Mouse (Mus musculus): Measurements from ENCODE around the gene Nceh1. TPM values are rescaled to one million over a fixed set of nuclear protein-coding genes. Genes with fewer than 3 reads are reported as not detected.

Gene Nceh1
- polyA plus RNA-seq, 1 experiment from 2014 or later = 21.3 TPM

DNA sequence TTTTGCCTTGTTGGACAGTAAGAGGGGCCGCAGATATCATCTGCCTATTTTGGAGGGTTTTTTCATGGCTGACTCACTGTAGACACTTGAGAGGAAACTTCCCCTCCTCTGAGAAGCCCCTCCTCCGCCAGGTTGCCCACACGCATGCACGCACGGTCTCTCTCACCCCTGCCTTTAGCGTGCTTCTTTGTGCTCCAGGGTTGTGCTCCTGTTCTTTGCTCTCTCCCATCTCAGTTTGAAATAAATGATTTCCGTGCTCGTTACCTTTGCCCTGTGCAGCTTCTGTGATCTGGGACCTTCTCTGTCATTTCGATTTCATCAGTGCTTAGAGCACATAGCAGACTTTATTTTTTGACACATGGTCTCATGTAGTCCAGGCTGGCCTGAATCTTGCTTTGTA lies 66.3 kb downstream of the Nceh1 start:
- Histone ChIP-seq H3K36me3 (ENCODE audit: control insufficient read depth, insufficient read depth, low read length) (peaks cover 5% of the 10 kb centered on the region; the same call in 1 of the 2 replicates), H3K9ac (ENCODE audit: low read length) (no peak overlapping the region), H3K9me3 (ENCODE audit: control insufficient read depth, low read length) (no peaks in the 10 kb centered on the region), H3K27me3 (ENCODE audit: control insufficient read depth, insufficient read depth, low read length) (no peaks in the 10 kb centered on the region), H3K27ac (replicated peaks in 1 of 2; ENCODE audit: control insufficient read depth in 1 of 2, insufficient read depth in 1 of 2, low read depth in 2 of 2, low read length in 2 of 2) (no peak overlapping the region), H3K4me2 (ENCODE audit: low read length) (no peak overlapping the region), H3K4me1 (ENCODE audit: control insufficient read depth in 2 of 2, insufficient read depth in 2 of 2, low read length in 2 of 2) (no peaks in the 10 kb centered on the region; a peak in 1 of 4 replicates), H3K4me3 (ENCODE audit: control insufficient read depth in 1 of 2, insufficient read depth in 1 of 2, low read depth in 1 of 2, low read length in 2 of 2) (no peak overlapping the region)
- no peak for ATAC-seq (ENCODE audit: insufficient number of reproducible peaks, insufficient read depth, low FRiP score, low read depth)
- WGBS = 86% methylated on average over 9 of the region's 9 CpGs

DNA sequence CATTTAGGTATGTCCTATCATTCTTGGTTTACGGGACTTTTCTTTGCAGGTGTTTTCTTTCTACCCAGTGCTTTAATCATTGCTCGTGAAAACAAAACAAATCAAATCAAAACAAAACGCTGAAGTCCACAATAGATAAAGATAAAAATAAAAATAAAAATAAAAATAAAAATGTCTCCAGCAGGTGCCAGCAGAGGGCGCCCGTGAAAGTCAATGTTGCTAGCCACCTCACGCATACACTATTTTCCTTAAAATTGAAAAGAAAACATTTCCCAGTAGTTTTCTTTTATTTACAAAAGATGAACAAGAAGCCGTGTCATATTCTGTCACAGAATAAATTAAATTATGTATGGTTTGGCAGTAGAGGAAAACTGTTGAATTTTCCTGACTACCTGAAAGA lies 68.2 kb downstream of the Nceh1 start:
- H3K9me3 ChIP-seq (ENCODE audit: control insufficient read depth, low read length) = no peaks in the 10 kb centered on the region
- WGBS = 31% methylated on average over 7 of the region's 7 CpGs
- no peaks in the 10 kb centered on the region for H3K4me1 ChIP-seq (ENCODE audit: control insufficient read depth in 2 of 2, insufficient read depth in 2 of 2, low read length in 2 of 2)
- H3K27ac ChIP-seq (replicated peaks in 1 of 2; ENCODE audit: control insufficient read depth in 1 of 2, insufficient read depth in 1 of 2, low read depth in 2 of 2, low read length in 2 of 2) = no peak overlapping the region
- no peaks in the 10 kb centered on the region for H3K27me3 ChIP-seq (ENCODE audit: control insufficient read depth, insufficient read depth, low read length)
- H3K4me2 ChIP-seq (ENCODE audit: low read length) = no peak overlapping the region
- no peak for ATAC-seq (ENCODE audit: insufficient number of reproducible peaks, insufficient read depth, low FRiP score, low read depth)
- no peaks in the 10 kb centered on the region for H3K36me3 ChIP-seq (ENCODE audit: control insufficient read depth, insufficient read depth, low read length)
- H3K4me3 ChIP-seq (ENCODE audit: control insufficient read depth in 1 of 2, insufficient read depth in 1 of 2, low read depth in 1 of 2, low read length in 2 of 2) = no peak overlapping the region
- no peak overlapping the region for H3K9ac ChIP-seq (ENCODE audit: low read length)

DNA sequence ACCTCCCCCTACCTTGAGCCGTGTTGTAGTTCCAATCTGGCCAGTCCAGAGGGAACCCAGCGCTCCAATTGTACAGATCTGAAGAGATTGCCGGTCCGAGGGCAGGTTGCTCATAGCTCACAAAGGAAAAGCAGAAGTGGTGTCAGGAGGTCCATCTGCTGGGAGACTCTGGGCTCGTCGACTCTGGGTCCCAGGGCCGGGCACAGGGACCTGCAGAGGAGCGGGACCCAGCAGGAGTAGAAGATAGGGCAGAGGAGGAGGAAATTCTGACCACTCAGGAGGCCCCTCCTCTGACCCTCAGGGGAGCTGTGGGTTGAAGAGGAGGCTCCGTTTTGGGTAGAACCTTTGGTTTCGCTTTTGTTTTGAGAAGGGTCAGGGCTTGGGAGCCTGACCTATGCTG lies 75.7 kb downstream of the Nceh1 start:
- Histone ChIP-seq H3K27ac (replicated peaks in 1 of 2; ENCODE audit: control insufficient read depth in 1 of 2, insufficient read depth in 1 of 2, low read depth in 2 of 2, low read length in 2 of 2) (no peak overlapping the region), H3K4me3 (ENCODE audit: control insufficient read depth in 1 of 2, insufficient read depth in 1 of 2, low read depth in 1 of 2, low read length in 2 of 2) (no peak overlapping the region), H3K4me2 (ENCODE audit: low read length) (no peak overlapping the region), H3K36me3 (ENCODE audit: control insufficient read depth, insufficient read depth, low read length) (no peaks in the 10 kb centered on the region), H3K27me3 (ENCODE audit: control insufficient read depth, insufficient read depth, low read length) (no peaks in the 10 kb centered on the region), H3K9me3 (ENCODE audit: control insufficient read depth, low read length) (no peaks in the 10 kb centered on the region), H3K9ac (ENCODE audit: low read length) (no peak overlapping the region), H3K4me1 (ENCODE audit: control insufficient read depth in 2 of 2, insufficient read depth in 2 of 2, low read length in 2 of 2) (no peaks in the 10 kb centered on the region)
- WGBS = 73% methylated on average over 10 of the region's 10 CpGs
- ATAC-seq (ENCODE audit: insufficient number of reproducible peaks, insufficient read depth, low FRiP score, low read depth) = no peak

DNA sequence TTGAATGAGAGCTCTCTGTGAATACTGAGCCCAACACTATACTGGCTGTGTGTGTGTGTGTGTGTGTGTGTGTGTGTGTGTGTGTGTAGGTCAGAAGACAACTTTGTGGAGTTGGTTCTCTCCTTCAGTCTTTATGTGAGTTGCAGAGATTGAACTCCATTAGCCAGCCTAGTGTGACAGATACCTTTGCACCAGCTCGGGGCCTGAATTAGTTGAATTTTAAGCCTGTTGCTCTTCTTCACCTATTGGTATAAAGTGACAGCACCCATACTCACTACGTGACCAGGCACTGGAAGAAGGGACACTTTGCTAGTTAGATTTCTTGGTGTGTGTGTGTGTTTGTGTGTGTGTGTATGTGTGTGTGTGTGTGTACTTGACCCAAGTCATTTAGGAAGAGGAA lies 77.6 kb downstream of the Nceh1 start:
- no peaks in the 10 kb centered on the region for H3K4me1 ChIP-seq (ENCODE audit: control insufficient read depth in 2 of 2, insufficient read depth in 2 of 2, low read length in 2 of 2)
- H3K27me3 ChIP-seq (ENCODE audit: control insufficient read depth, insufficient read depth, low read length) = no peaks in the 10 kb centered on the region
- no peaks in the 10 kb centered on the region for H3K9me3 ChIP-seq (ENCODE audit: control insufficient read depth, low read length)
- no peak overlapping the region for H3K4me2 ChIP-seq (ENCODE audit: low read length)
- no peak overlapping the region for H3K27ac ChIP-seq (replicated peaks in 1 of 2; ENCODE audit: control insufficient read depth in 1 of 2, insufficient read depth in 1 of 2, low read depth in 2 of 2, low read length in 2 of 2)
- WGBS = 85% methylated on average over 2 of the region's 2 CpGs
- no peak overlapping the region for H3K9ac ChIP-seq (ENCODE audit: low read length)
- no peak overlapping the region for H3K4me3 ChIP-seq (ENCODE audit: control insufficient read depth in 1 of 2, insufficient read depth in 1 of 2, low read depth in 1 of 2, low read length in 2 of 2)
- no peak for ATAC-seq (ENCODE audit: insufficient number of reproducible peaks, insufficient read depth, low FRiP score, low read depth)
- no peaks in the 10 kb centered on the region for H3K36me3 ChIP-seq (ENCODE audit: control insufficient read depth, insufficient read depth, low read length)

DNA sequence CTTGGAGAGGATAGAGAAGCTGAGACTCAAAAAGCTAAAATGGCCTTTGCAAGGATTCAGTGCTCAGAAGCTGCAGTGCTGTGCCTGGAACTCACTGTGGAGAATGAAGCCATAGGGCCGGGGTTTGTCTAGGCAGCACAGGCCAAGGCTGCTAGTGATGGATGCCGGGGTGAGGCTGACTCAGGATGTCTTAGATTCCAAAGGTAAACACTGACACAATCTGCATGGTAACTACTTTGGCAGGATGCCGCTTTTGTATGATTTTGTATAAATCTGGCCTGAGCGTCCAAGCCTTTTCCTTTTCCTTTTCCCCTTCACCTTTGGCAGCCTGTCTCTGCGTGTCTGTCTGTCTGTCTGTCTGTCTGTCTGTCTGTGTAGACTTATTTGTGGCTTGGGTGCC lies 84.6 kb downstream of the Nceh1 start:
- H3K9me3 ChIP-seq (ENCODE audit: control insufficient read depth, low read length) = no peaks in the 10 kb centered on the region
- H3K27me3 ChIP-seq (ENCODE audit: control insufficient read depth, insufficient read depth, low read length) = no peaks in the 10 kb centered on the region
- no peak for ATAC-seq (ENCODE audit: insufficient number of reproducible peaks, insufficient read depth, low FRiP score, low read depth)
- no peak overlapping the region for H3K4me3 ChIP-seq (ENCODE audit: control insufficient read depth in 1 of 2, insufficient read depth in 1 of 2, low read depth in 1 of 2, low read length in 2 of 2)
- H3K4me1 ChIP-seq (ENCODE audit: control insufficient read depth in 2 of 2, insufficient read depth in 2 of 2, low read length in 2 of 2) = peaks cover 0 to 2% of the 10 kb centered on the region in 2 experiments; a peak in 2 of 4 replicates
- WGBS = 70% methylated on average over 5 of the region's 5 CpGs
- no peak overlapping the region for H3K4me2 ChIP-seq (ENCODE audit: low read length)
- no peak overlapping the region for H3K9ac ChIP-seq (ENCODE audit: low read length)
- no peaks in the 10 kb centered on the region for H3K36me3 ChIP-seq (ENCODE audit: control insufficient read depth, insufficient read depth, low read length)
- H3K27ac ChIP-seq (replicated peaks in 1 of 2; ENCODE audit: control insufficient read depth in 1 of 2, insufficient read depth in 1 of 2, low read depth in 2 of 2, low read length in 2 of 2) = no peak overlapping the region

DNA sequence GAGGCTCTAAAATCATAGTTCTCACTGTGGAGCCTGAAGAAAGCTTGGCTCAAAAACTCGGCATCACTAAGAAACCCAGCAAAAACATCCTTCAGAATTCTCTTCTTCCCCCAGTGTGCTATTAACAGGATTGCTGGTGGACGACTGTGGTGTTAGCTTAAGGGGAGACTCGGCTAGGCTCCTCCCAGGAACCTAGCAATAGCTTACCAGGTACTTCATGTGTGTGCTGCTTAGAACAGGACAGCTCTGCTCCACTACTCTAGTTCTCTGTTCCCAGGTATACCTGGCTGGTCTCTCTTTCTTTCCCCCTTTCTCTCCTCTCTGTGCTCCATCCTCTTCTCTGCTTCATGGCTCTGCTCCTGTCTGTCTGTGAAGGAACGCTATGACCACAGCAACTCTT lies 85.1 kb downstream of the Nceh1 start:
- ATAC-seq (ENCODE audit: insufficient number of reproducible peaks, insufficient read depth, low FRiP score, low read depth) = no peak
- H3K36me3 ChIP-seq (ENCODE audit: control insufficient read depth, insufficient read depth, low read length) = no peaks in the 10 kb centered on the region
- no peaks in the 10 kb centered on the region for H3K9me3 ChIP-seq (ENCODE audit: control insufficient read depth, low read length)
- no peak overlapping the region for H3K9ac ChIP-seq (ENCODE audit: low read length)
- no peaks in the 10 kb centered on the region for H3K27me3 ChIP-seq (ENCODE audit: control insufficient read depth, insufficient read depth, low read length)
- 58% methylated on average over 4 of the region's 4 CpGs for WGBS
- no peak overlapping the region for H3K27ac ChIP-seq (replicated peaks in 1 of 2; ENCODE audit: control insufficient read depth in 1 of 2, insufficient read depth in 1 of 2, low read depth in 2 of 2, low read length in 2 of 2)
- no peak overlapping the region for H3K4me3 ChIP-seq (ENCODE audit: control insufficient read depth in 1 of 2, insufficient read depth in 1 of 2, low read depth in 1 of 2, low read length in 2 of 2)
- peaks cover 0 to 2% of the 10 kb centered on the region in 2 experiments; a peak in 2 of 4 replicates for H3K4me1 ChIP-seq (ENCODE audit: control insufficient read depth in 2 of 2, insufficient read depth in 2 of 2, low read length in 2 of 2)
- no peak overlapping the region for H3K4me2 ChIP-seq (ENCODE audit: low read length)

DNA sequence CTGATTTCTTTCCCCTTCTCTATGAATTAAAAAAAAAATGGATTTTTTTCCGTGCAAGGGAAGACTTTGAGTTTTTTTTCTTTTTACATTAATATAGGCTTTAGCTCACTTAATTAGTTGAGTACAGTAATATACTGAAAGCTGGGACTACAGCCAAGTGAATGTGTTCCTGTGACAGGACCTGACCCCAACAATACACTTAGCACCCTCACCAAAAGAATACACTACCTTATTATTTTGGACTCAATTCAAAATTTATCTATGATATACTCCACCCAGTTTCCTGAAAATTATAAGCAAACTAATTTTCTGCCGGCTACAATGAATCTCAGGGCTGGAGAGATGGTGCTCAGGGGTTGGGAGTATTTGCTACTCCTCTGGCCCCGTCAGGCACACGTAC lies 86.4 kb downstream of the Nceh1 start:
- Histone ChIP-seq H3K9me3 (ENCODE audit: control insufficient read depth, low read length) (no peaks in the 10 kb centered on the region), H3K4me2 (ENCODE audit: low read length) (no peak overlapping the region), H3K9ac (ENCODE audit: low read length) (no peak overlapping the region), H3K4me1 (ENCODE audit: control insufficient read depth in 2 of 2, insufficient read depth in 2 of 2, low read length in 2 of 2) (peaks cover 0 to 2% of the 10 kb centered on the region in 2 experiments; a peak in 2 of 4 replicates), H3K27ac (replicated peaks in 1 of 2; ENCODE audit: control insufficient read depth in 1 of 2, insufficient read depth in 1 of 2, low read depth in 2 of 2, low read length in 2 of 2) (0 out of 4 replicates have a peak overlapping the region, but pooled peaks of 1 of the 2 experiments have one; percentile 4), H3K4me3 (ENCODE audit: control insufficient read depth in 1 of 2, insufficient read depth in 1 of 2, low read depth in 1 of 2, low read length in 2 of 2) (no peak overlapping the region), H3K36me3 (ENCODE audit: control insufficient read depth, insufficient read depth, low read length) (no peaks in the 10 kb centered on the region), H3K27me3 (ENCODE audit: control insufficient read depth, insufficient read depth, low read length) (no peaks in the 10 kb centered on the region)
- no peak for ATAC-seq (ENCODE audit: insufficient number of reproducible peaks, insufficient read depth, low FRiP score, low read depth)
- 75% methylated on average over 4 of the region's 4 CpGs for WGBS

All from heart, embryonic 14.5 days (tissue).